Mouse (Mus musculus) left cerebral cortex, postnatal 14 days (tissue): ENCODE measurements around the gene Pclo. TPM values are rescaled to one million over a fixed set of nuclear protein-coding genes. Genes with fewer than 3 reads are reported as not detected.
"Not testable (repeated sequence)": the region's sequence is repeated elsewhere in the genome, so short reads cannot be mapped to it uniquely, and the experiment has no call there.

Experiments used
- DNase-seq, 2 experiments: peaks; one replicate each; pipeline ENCODE4 v3.0.0; 2021 to 2022; ENCODE audit warnings: low spot score in 2 of 2, mixed read lengths in 1 of 2
- intact Hi-C: fragments of 180-260 bp; cut with DNase I; formaldehyde crosslinking; loops from one replicate; pipeline ENCODE4 v1.15.1; 2025
- total RNA-seq, 2 experiments: library from RNA; stranded (reverse); gene quantifications; 2 replicates each; pipeline ENCODE4 v1.2.3; 2021

Gene Pclo
- total RNA-seq, 2 experiments from 2014 or later = 117 to 123 TPM

DNA sequence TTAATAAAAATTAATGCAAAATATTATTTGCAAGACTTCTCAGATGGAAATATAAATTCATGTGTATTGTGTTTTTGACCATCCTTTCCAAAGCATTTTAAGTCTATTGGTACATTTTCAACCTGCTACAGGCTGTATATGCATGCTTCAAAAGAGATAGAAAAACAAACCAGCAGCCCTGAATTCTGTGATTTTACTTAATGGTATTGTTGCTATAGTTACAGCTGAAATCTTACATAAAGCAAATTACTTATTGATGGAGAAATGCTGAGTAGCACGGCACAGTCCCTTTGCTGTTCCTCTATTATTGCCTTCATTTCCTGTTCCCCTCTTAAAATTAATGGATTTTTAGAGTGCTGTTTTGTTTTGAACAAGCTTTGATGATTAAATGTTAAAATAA is 145.9 kb downstream of the Pclo start:
- DNase-seq = no peak
- intact Hi-C loops = no loop called here

DNA sequence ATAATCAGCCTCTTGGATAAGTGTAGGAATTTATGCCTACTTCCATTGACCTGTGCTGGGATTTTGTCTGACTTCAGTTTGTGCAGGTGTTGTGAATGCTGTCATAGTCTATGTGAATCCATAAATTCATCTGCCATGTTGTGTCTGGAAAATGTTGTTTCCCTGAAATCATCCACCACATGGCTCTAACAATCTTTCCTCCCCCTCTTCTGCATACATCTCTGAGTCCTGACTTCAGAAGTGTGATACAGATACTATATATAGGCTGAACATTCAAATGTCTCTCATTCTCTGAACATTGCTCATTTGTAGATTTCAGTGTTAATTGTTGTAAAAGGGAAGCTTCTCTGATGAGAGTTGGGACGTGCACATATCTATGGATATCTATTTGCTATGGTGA is 147.5 kb downstream of the Pclo start:
- intact Hi-C loops = no loop called here
- peak in 1 of 2 experiments; percentile 54 for DNase-seq

DNA sequence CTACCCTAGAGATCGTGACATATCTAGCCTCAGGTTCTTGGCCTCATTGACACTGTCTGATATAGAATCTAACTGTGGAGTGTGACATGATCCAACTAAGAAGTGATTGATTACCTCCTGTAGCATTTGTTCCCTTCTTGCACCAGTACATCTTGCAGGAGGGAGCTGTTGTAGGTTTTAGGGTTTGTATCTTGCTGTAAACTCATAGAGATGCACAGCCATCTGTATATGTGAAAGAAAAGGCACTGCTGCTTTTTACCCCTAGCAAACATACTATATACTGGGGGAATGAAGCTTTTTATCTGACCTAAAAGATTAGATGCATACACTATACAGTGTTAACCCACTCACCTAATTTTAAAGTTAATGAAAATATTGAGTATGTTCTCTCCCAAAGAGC is 147.9 kb downstream of the Pclo start:
- intact Hi-C loops = no loop called here
- no peak for DNase-seq

DNA sequence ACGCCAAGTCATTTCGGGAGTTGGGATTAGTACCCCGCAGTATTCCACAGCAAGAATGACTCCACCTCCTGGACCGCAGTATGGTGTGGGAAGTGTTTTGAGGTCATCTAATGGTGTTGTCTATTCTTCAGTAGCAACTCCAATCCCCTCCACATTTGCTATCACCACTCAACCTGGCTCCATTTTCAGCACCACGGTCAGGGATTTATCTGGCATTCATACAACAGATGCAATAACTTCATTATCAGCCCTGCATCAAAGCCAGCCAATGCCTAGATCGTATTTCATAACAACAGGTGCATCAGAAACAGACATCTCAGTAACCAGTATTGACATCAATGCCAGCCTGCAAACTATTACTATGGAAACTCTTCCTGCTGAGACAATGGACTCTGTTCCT is 165.7 kb downstream of the Pclo start:
- DNase-seq = no peak
- intact Hi-C loops = no loop called here

DNA sequence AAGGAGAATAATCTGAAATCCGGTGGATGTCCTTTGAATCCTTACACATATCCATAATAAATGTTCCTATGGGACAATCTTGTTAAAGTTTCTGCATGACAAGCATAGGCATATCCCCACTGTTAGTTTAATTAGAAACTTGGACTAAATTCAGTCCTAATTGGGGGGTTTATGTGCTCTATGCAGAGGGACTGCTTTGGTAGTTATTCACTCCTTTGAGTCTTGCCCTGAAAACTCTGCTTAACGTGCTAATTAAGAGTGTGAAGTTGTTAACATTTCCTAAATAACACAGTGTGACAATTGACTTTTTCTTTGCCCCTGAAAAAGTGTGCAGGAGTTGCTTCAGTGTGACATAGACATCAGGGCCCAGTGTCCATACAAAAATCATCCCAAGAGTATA is 177.3 kb downstream of the Pclo start:
- intact Hi-C loops = no loop called here
- DNase-seq = no peak

DNA sequence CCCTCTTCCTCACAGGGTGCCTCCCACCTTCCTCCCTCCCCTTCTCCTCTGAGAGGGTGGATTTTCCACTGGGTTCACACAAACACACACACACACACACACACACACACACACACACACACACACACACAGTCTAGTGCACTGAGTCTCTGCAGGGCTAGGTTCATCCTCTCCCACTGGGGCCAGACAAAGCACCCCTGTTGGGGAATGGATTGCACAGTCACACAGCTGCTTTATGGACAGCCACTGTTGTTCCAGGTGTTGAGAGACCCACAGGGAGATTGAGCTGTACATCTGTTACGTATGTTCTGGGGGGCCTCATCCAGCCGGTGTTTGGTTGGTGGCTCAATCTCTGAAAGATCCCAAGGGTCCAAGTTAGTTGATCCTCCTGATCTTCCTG is 182.0 kb downstream of the Pclo start:
- intact Hi-C loops = no loop called here

DNA sequence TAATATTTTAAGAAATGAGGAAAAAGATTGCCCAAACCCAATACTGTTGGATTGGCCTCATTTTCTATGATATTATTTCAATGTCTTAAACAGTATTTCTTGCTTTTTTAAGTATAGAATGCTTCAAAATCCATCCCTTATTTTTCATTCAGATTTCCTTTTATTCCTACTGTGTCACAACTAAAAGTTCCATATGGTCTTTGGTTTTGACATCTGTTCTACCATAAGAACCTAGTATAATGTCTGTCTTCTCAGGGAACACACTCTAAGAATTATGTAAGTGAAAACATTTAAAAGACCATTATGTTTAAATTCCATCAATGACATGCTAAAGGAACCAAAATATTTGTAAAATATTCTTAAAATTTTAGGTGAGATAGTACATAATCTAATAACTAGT is 186.2 kb downstream of the Pclo start:
- intact Hi-C loops = no loop called here
- DNase-seq = peak in 1 of 2 experiments; percentile 11

More for the DNA sequence above, 182.0 kb downstream of the Pclo start:
- no peak for DNase-seq

DNA sequence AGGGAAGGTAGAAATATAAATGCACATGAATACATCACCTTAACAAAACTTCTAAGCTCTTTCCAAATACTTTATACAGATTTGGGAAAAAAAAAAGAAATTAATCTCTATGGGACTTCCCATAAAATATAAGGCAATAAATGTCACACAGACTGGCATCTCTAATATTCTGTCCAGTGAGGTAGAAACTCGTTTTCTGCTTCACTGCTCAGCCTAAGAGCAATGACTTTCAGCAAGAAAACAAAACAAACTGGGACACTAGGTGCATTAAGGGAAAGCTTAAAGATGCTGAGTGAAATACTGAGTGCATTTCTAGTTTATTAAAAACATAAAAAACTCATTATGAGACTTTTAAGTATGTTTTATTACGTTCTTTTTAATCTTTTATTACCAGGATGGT is 190.7 kb downstream of the Pclo start:
- intact Hi-C loops = no loop called here
- DNase-seq = no peak

DNA sequence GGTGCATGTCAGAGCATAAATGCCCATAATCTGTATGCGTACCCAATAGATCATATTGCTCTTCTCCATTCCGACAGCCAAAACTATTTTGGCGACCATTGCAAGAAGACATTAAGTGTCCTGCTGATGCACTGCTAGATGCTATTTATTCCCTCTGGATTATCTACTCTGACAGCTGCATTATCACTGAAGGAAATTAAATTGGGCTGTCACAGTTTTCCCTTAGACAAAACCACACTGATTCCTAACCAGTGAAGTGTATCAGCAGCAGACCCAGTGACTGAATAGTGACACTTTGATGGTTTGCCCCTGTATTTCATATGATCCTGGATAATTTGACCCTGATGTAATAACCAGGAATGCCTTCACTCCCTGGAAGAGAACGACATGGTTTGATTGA is 192.6 kb downstream of the Pclo start:
- intact Hi-C loops = no loop called here
- DNase-seq = no peak

DNA sequence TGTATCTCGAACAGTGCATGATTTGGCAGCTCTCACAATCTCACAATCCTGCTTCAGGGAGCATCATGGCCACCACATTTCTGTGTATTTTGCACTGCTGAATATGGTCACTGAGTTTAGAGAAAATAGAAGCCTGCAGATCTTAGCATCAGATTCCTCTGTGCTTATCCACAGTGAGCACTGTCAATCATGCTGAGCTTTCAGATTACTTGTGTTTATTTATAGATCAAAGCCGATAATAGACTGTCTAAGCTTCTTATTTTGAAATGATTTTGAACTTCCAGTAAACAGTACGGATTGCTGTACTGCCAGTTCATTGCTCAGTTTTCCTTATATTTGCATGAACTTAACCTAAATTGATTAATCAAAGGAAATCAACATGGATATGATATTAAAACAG is 208.9 kb downstream of the Pclo start:
- no peak for DNase-seq
- intact Hi-C loops = no loop called here

DNA sequence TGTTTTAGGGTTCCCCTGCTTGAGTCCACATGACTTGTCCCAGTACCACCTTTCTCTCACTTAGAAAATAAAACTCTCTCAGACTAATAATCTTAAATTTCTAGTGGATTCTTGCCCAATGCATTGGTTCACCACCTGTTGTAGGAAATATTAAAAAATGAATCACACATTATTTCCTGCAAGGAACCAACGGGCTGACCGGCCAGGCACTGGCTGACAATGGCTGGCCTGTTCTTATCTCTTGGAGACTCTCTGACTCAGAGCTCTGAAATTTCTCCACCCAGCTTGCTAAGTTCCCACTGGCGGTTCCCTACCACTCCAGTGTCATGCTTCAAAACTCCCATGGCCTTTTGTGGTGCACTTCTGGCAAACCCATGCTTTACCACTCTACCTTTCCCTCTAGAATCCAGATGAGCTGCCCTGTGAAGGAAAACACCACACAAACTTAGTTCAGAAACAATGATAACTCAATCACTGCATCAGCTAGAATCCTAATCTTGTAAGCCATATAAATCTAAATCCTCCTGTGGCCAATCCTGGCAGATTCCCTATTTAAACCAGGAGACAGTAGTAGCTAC is 214.0 kb downstream of the Pclo start:
- intact Hi-C loops = no loop called here

DNA sequence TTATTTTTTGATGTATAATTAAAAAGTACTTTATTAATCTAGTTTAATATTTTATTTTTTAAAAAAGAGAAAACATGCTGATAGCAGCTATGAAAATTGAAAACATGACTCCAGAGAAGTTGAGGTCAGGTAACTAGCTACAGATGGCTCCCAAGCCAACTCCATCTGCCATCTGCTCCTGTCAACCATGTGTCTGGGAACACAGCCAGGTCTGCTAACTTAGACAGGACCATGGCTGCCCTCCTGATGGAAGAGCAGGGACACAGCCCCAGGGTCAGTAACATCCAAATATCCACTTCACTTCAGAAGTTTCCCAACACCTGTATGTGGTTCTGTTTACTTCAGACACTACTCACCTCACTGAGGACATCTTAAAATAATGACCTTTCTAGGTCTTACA is 236.2 kb downstream of the Pclo start:
- intact Hi-C loops = no loop called here
- no peak for DNase-seq

More for the DNA sequence above, 214.0 kb downstream of the Pclo start:
- DNase-seq = no peak

DNA sequence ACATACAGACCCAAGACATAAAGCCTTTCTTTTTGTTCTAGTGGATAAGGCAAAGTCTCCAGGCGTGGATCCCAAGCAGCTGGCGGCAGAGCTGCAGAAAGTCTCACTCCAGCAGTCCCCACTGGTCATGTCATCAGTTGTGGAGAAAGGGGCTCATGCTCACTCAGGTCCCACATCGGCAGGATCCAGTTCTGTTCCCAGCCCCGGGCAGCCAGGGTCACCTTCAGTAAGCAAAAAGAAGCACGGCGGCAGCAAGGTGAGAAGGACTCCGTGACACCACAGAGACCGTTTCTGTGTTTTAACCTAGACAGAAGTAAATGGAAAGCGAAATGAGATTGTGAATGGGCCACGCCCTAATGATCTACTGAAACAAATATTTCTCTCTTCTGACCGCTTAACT is 252.0 kb downstream of the Pclo start:
- no peak for DNase-seq
- intact Hi-C loops = no loop called here

DNA sequence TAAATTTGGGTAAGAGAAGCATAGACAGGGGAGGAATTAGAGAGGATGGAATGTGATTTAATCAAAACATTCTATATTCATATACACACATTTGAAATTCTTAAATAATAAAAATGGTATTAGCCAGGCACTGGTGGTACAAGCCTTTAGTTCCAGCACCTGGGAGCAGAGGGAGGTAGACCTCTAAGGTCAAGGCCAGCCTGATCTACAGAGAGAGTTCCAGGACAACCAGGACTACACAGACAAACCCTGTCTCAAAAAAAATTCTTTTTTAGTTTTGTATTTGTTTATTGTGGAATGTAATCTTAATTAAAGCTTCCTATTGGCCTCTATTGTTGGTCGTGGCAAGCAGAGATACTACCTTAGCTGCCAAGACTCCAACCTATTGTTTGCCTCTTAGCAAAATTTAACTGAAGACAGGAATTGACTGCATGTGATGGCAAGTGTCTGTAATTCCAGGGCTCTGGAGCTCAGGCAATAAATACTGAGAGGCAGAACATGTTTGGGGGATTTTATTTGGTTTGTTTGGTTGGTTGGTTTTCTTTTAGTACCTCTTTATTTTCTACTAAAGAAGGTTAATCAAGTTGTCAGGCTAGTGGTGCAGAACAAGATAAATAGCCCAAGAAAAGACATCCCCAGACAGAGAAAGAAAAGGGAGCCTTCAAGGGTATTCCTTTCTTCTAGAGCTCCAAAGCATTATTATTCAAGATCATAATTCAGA is 267.8 kb downstream of the Pclo start:
- DNase-seq = no peak
- intact Hi-C loops = no loop called here

DNA sequence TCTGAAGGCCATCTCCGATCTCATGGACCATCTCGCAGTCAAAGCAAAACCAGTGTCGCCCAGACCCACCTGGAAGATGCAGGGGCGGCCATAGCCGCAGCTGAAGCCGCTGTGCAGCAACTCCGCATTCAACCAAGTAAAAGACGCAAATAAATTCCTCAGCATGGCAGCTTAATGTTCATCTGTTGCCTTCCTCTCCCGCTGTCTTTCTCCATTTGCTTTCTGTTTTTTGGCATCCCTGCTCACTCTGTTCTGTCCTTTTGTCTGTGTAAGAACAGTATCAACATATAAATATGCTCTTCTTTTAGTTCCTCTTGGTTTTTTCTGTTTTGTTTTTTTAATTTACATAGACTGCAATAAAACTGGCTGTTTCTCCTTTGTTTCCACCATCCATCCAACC is 279.2 kb downstream of the Pclo start:
- intact Hi-C loops = no loop called here
- no peak for DNase-seq

DNA sequence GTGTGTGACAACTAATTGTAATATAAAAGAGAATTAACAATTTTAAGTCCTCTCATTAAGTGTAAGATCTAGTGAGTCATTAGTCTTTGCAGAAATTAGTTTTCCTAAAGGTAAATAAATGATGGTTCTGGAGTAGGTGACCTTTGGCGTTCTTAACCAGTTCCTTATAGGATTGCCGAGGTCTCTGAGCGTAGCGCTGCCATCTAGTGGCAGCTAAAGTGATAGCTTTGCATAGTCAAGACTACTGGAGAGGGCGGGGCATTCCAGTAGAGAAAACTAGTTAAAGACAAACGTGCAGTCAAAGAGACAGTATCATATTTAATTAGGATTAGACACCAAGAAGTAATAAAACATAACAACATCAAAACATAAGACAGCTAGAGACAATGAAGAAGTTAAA is 292.4 kb downstream of the Pclo start:
- DNase-seq = peak; percentile 53 to 55
- intact Hi-C loops = loop anchor here (5.0 kb wide), 1 partner anchor 415 kb away; no protein-coding TSS in a partner anchor

DNA sequence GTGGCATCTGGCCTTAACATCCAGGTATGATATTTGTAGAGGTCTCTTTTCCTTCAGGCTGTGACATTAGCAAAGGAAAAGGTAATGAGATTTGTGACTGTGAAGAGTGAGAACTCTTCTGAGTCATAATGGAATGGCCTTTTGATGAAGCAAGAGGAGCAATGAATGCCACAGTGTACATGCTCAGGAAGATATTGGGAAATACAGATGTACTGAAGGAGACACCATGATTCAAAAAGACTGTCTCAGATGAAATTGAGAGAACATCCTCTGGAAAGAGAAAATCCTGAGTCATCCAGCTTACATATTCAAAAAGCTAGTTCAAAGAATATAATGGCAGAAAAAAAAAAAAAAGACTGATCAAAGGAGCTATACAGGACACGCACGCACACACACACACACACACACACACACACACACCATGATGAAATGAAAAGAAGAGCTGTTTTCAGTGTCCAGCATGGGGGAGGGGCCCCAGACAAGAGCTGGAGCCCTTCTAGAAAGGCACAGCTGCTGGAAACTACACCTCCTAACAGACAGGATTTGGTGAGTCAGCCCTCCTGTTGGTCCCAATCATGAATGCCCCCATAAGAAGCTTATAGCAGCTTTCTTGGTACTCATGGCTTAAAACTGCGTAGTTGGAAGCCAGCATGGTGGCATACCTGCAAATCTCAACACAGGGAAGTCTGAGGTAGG is 318.6 kb downstream of the Pclo start:
- intact Hi-C loops = no loop called here
- peak; percentile 16 to 54 for DNase-seq

DNA sequence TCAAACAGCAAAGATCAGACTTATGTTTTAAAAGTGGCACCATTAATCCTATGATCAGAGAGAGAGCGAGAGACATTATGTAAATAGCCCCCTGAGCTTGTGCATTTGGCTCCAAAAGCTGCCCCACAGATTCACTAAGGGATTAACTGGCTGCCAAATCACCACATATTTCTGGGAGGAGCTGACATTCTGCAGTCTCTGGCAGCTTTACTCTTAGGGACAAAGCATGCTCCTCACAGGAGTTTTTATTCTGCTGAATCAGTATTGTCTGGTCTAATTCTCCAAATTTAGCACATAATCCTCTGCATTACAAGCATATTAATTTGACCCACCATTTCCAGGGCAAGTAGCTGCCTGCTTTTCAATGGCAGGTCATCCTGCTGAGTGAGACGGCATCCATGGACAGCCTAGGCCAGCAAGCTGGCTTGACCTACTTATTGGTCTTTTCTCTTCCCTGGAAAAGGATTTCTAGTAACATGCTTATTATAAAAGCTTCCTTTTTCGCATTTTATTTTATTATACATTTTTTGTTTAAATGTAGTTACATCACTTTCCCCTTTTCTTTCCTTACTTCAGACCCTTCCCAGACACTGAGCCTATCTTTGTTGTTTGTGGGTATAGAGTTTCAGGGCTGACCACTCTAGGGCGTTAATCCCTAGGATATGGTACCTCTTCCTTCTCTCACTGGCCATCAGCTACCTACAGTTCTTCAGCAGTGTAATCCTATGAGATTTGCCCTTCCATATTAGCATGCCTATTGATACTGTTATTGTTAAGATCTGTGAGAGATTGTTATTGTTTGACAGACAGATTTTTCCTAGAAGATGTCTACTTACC is 319.7 kb downstream of the Pclo start:
- intact Hi-C loops = no loop called here
- DNase-seq = peak in 1 of 2 experiments; percentile 12

DNA sequence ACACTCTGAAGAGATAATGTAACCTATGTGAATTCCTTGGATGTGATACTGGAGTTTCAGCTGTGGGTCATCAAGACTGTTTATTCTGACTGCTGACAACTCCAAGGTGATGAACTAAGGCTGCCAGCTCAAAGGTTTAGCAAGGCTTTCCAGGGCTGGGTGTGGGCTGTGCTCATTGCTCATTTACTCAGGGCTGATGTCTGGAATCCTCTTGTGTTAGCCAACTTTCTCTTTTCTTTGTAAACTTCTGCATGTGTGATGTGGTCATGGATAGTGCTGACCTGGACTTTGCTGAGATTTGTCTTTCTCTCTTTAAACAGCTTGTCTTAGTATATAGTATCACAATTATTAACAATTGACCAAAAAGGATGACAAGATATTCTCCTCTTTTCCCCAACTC is 338.9 kb downstream of the Pclo start:
- DNase-seq = no peak
- intact Hi-C loops = no loop called here

DNA sequence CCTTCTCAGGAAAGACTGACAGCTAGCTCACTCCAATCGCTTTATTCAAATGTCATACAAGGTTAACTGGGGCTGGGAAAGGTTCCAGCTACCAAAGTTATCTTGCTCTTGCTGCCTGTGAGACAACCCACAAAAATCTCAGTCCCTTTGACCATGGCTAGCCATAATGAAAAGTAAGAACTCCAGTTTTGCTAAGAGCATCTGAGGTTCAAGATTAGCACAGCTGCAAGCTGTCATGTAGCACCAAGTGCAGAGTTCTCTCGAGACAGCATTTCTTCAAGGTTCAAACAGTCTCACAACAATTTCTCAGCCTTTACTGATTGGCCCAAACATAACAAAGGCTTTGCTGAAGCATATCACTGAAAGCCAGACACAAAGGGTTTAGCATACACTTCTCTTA is 370.6 kb downstream of the Pclo start:
- DNase-seq, intact Hi-C loops: not testable (repeated sequence)
